Mouse (Mus musculus) liver, embryonic 14.5 days (tissue): ENCODE results near the gene Rps6. TPM values are rescaled to one million over a fixed set of nuclear protein-coding genes. Genes with fewer than 3 reads are reported as not detected.

Experiments
- ATAC-seq: fragments of 200-750 bp; cut with Nextera tagmentation; 2 replicates; pipeline ENCODE4 v1.8.0; 2017; ENCODE audit warnings: moderate number of reproducible peaks, mild to moderate bottlenecking, moderate library complexity; ENCODE audit not compliant: insufficient read depth
- DNase-seq, 3 experiments: peaks; one replicate each; pipeline ENCODE4 v3.0.0-alpha.2; 2012 to 2013; ENCODE audit warnings: low read depth in 3 of 3, low spot score in 3 of 3
- H3K27ac ChIP-seq: fragments of 300-500 bp; sonication (generic); 2 replicates; pipeline ENCODE4 v1.5.1; 2014; ENCODE audit warnings: moderate library complexity, mild to moderate bottlenecking, control low read depth, inconsistent platforms
- H3K27me3 ChIP-seq: fragments of 300-500 bp; sonication (generic); 2 replicates; pipeline ENCODE4 v1.6.1; 2014; ENCODE audit warnings: mild to moderate bottlenecking, low read length, moderate library complexity; ENCODE audit not compliant: control insufficient read depth, insufficient read depth
- H3K36me3 ChIP-seq: fragments of 300-500 bp; sonication (generic); replicated peaks from 2 replicates; pipeline ENCODE4 v1.6.1; 2014; ENCODE audit warnings: low read depth; ENCODE audit not compliant: control insufficient read depth, insufficient read depth
- H3K4me1 ChIP-seq, 2 experiments: fragments of 200-500 bp in 1 of 2; fragments of 300-500 bp in 1 of 2; sonication (generic) in 1 of 2; replicated peaks; 2 replicates each; pipeline ENCODE4 v1.6.1; 2012 to 2014; ENCODE audit warnings: antibody characterized with exemption in 1 of 2, inconsistent platforms in 1 of 2, low read length in 1 of 2; ENCODE audit not compliant: control insufficient read depth in 2 of 2, insufficient read depth in 2 of 2
- H3K4me2 ChIP-seq: fragments of 300-500 bp; sonication (generic); 2 replicates; pipeline ENCODE4 v1.6.1; 2014; ENCODE audit warnings: low read depth, mild to moderate bottlenecking, control low read depth, moderate library complexity
- H3K4me3 ChIP-seq, 2 experiments: fragments of 200-500 bp in 1 of 2; fragments of 300-500 bp in 1 of 2; sonication (generic) in 1 of 2; 2 replicates each; pipeline ENCODE4 v1.5.1; 2012 to 2014; ENCODE audit warnings: low read depth in 2 of 2, low read length in 2 of 2, mild to moderate bottlenecking in 2 of 2, control low read depth in 1 of 2, inconsistent platforms in 1 of 2, moderate library complexity in 1 of 2; ENCODE audit not compliant: insufficient read depth in 1 of 2
- H3K9ac ChIP-seq: fragments of 300-500 bp; sonication (generic); replicated peaks from 2 replicates; pipeline ENCODE4 v1.6.1; 2014; ENCODE audit warnings: mild to moderate bottlenecking, control low read depth, moderate library complexity
- H3K9me3 ChIP-seq: fragments of 300-500 bp; sonication (generic); 2 replicates; pipeline ENCODE4 v1.6.1; 2016; ENCODE audit warnings: low read length, mixed read lengths; ENCODE audit not compliant: control insufficient read depth
- CTCF ChIP-seq: IDR thresholded peaks from 2 replicates; pipeline ENCODE4 v1.5.1; 2016; ENCODE audit warnings: antibody characterized with exemption, low read depth, control low read depth
- EP300 ChIP-seq: IDR thresholded peaks from 2 replicates; pipeline ENCODE4 v1.6.1; 2016; ENCODE audit warnings: antibody characterized with exemption, low read depth
- WGBS: fragments of 180-500 bp; shearing (Covaris S2); extraction: QIAGEN DNeasy Blood & Tissue Kit; methylation state at CpG from one replicate; pipeline ENCODE4 v1.1.7; 2014; ENCODE audit not compliant: insufficient replicate concordance; 5-methylcytosine and 5-hydroxymethylcytosine counted together
- polyA plus RNA-seq, 2 experiments: library from polyadenylated mRNA; depleted of rRNA in 1 of 2; stranded (reverse) in 1 of 2; unstranded in 1 of 2; fragments of >200 nt; fragmentation: Nextera tagmentation in 1 of 2; extraction: Ambion mirVana in 1 of 2; gene quantifications; 2 replicates each; pipeline versions ENCODE4 v1.2.1 to v1.2.3; 2012 to 2014

Rps6 gene
- polyA plus RNA-seq, 2 experiments = 593 to 1,231 TPM

DNA sequence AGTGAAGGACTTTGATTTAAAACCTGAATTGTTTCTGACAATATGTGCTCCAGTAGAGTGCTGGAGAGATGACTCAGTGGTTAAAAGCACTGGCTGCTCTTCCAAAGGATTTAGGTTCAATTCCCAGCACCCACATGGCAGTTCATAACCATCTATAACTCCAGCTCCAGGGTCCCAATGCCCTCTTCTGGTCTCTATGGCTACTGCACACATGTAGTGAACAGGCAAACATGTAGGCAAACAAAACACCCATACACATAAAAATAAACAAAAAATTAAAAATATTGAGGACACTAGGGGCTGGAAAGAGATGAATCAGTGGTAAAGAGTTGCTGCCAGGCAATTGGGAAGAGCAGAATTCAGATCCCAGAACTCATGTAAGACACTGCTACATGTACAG, 14.8 kb upstream of the Rps6 start:
- no peak for ATAC-seq
- Histone ChIP-seq H3K4me1 (peaks cover 0 to 4% of the 10 kb centered on the region in 2 experiments; a peak in 2 of 4 replicates), H3K27ac (no peak overlapping the region), H3K4me2 (no peak overlapping the region), H3K36me3 (no peaks in the 10 kb centered on the region), H3K9ac (no peak overlapping the region), H3K27me3 (peaks cover 28% of the 10 kb centered on the region), H3K4me3 (no peak overlapping the region), H3K9me3 (no peaks in the 10 kb centered on the region)
- TF ChIP-seq CTCF = no peak
- TF ChIP-seq EP300 = no peak
- no peak for DNase-seq

- H3K4me3 ChIP-seq = no peak overlapping the region
- H3K4me2 ChIP-seq = no peak overlapping the region
- DNase-seq = no peak
- H3K4me1 ChIP-seq = 0 out of 4 replicates have a peak, but pooled peaks cover 0 to 3% of the 10 kb centered on the region in 2 experiments
- ATAC-seq = no peak
- H3K9ac ChIP-seq = no peak overlapping the region
- H3K27me3 ChIP-seq = no peaks in the 10 kb centered on the region
- no peaks in the 10 kb centered on the region for H3K9me3 ChIP-seq
- H3K36me3 ChIP-seq = no peaks in the 10 kb centered on the region
- no peak overlapping the region for H3K27ac ChIP-seq
- TF ChIP-seq EP300 (no peak), CTCF (no peak)
- 60% methylated on average over 5 of the region's 5 CpGs for WGBS
Observed at GRCm38 (mm10) chr4:86864087-86864486, 6.9 kb upstream of the Rps6 start.

DNA sequence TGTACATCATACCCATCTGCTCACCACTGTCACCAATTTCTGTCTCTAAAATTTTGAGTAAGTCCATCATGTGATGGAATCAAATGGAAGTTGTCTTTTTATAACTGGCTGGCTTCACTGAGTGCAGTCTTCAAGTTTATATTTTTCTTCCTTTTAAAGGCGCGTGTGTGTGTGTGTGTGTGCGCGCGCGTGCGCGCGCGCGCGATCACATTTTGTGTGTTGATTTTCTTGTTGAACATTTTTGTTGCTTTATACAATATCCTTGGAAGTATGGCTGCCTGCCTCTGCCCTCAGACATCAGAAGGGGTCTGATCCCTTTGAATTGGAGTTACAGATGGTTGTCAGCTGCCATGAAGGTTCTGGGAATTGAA, 843 bp upstream of the Rps6 start:
- 51% methylated on average over 12 of the region's 12 CpGs for WGBS
- peak overlapping the region; percentile 91 for H3K4me2 ChIP-seq
- no peaks in the 10 kb centered on the region for H3K9me3 ChIP-seq
- TF ChIP-seq EP300 = no peak
- TF ChIP-seq CTCF = no peak
- no peaks in the 10 kb centered on the region for H3K27me3 ChIP-seq
- no peak overlapping the region for H3K27ac ChIP-seq
- peak overlapping the region; percentile 98 to 99 for H3K4me3 ChIP-seq
- DNase-seq (no peak), ATAC-seq (no peak)
- peaks cover 24% of the 10 kb centered on the region for H3K36me3 ChIP-seq
- peak overlapping the region; percentile 99 for H3K9ac ChIP-seq
- peaks cover 5 to 11% of the 10 kb centered on the region in 2 experiments for H3K4me1 ChIP-seq

- Histone ChIP-seq H3K4me2 (peak overlapping the region; percentile 91), H3K36me3 (peaks cover 30% of the 10 kb centered on the region), H3K9me3 (no peaks in the 10 kb centered on the region), H3K9ac (peak overlapping the region; percentile 99), H3K4me3 (peak overlapping the region; percentile 98 to 99), H3K27me3 (no peaks in the 10 kb centered on the region), H3K4me1 (peaks cover 5 to 9% of the 10 kb centered on the region in 2 experiments), H3K27ac (peak overlapping the region; percentile 79)
- ATAC-seq (peak; percentile 4; the same call in 1 of the 2 replicates), DNase-seq (no peak)
- WGBS = under 1% methylated on average over 49 of the region's 50 CpGs
- TF ChIP-seq CTCF = no peak
Observed at GRCm38 (mm10) chr4:86856304-86857112, 704 bp downstream of the Rps6 start.

DNA sequence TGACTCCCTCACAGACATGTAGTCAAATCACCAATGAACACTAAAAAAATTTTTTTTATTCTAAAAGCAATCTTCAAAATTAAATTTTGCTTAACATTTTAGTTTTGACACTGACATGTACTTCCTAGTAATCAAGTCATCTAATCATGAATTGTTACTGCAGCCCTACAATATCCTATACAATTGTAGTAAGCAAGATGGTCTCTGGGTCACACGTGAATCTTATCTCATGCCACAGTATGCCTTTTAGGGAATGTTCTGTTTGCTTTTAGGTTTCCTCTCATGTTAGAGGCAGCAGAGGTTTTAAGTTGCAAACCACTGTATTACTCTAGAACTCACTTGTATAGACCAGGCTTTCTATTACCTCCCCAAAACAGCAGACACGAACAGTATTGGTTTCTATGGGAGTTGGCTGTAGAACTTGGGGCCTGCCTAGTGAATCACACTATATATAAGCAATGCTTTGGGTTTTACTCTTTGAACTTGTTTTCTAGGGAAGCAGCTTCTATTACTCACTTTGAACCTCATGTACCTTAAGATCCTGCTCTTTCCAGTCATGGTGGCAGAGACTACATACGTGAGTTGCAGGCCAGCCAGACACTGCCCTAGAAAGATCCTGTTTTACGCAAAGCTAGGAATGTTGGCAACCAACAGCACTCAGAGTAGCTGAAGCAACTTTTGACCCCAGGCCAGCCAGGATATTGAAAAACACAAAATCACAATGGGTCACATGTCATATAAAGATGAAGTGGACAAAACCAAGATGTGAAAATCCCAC, 4.2 kb downstream of the Rps6 start:
- Histone ChIP-seq H3K36me3 (peaks cover 30% of the 10 kb centered on the region), H3K27me3 (no peaks in the 10 kb centered on the region), H3K4me3 (no peak overlapping the region), H3K9ac (no peak overlapping the region), H3K9me3 (no peaks in the 10 kb centered on the region), H3K27ac (no peak overlapping the region), H3K4me2 (no peak overlapping the region), H3K4me1 (peaks cover under 1 to 5% of the 10 kb centered on the region in 2 experiments; a peak in 3 of 4 replicates)
- ATAC-seq = no peak
- WGBS = 58% methylated on average over 4 of the region's 4 CpGs
- no peak for TF ChIP-seq CTCF
- no peak for TF ChIP-seq EP300
- no peak for DNase-seq
